Mouse (Mus musculus): Measurements from ENCODE around the gene Hltf.
"Not testable (repeated sequence)": the region's sequence is repeated elsewhere in the genome, so short reads cannot be mapped to it uniquely, and the experiment has no call there.

The Hltf gene

DNA sequence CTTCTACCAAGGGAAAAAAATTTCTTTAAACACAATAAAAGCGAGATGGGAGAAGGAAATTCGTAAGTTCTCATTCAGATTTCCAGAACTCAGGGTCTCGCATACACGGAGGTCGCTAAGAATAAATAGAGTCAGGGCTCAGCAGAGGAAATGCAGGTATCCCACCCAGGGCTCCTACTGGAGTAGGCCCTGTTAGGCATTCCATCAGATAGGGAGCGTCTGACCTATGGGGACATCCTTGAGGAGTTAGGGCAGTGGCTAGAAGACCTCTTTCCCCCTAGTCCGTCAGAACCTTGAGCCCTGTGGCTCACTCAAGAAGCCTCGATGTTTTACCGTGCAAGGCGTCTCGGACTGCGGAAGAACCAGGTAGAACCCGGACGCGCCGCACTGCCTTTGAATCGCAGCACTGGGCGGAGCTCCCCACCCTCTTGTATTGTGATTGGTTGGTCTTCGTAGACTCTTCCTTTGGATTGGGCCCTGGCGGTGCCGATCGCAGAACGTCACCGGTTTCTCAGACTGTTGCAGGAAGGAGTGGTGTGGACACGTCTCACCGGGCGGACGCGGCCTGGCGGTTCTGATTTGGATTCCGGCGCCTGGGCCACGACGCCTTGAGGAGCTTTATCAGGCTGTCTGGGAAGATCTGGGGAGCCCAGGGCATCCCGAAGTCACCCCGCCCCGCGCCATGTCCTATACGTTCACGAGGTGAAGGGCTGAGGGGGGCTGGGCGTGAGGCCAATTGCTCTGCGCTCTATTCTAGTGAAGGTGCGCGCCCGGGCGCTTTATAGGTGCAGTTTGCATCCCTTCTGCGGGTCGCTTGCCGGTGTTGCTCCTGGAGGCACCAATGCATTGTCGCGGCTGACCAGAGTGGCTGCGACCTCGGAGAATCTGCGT, at the start of gene Hltf:
Gene Hltf, plus strand, starts transcription at position 506 of the 891 bp plus-strand sequence.
- DNase-seq (ENCODE audit: low spot score): peak; percentile 95

DNA sequence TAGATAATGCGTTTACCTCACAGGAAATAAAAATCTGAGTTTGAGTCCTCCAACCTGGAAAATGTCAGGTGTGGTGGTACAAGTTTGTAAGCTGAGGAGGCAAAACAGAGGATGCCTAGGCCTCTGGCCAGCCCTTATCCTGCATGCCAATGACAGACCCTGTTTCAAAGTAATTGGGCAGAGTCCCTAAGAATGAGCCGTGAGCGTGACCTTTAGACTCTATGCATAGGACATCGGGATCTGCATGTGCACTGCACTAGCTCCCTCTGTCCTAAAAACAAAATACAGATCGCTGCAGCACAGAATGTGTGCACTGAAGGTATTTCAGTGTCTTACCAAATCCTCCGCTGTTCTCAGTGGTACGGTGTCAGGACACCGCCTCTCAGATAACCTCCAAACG, 47.1 kb upstream of the Hltf start:
- DNase-seq (ENCODE audit: low spot score): no peak

- not testable (repeated sequence) for DNase-seq (ENCODE audit: low spot score)
Measured at GRCm38 (mm10) chr3:20010905-20011304, 46.7 kb upstream of the Hltf start.

GRCm38 (mm10) chr3:20014454-20014853, 43.2 kb upstream of the Hltf start:
- no peak for DNase-seq (ENCODE audit: low spot score)

DNA sequence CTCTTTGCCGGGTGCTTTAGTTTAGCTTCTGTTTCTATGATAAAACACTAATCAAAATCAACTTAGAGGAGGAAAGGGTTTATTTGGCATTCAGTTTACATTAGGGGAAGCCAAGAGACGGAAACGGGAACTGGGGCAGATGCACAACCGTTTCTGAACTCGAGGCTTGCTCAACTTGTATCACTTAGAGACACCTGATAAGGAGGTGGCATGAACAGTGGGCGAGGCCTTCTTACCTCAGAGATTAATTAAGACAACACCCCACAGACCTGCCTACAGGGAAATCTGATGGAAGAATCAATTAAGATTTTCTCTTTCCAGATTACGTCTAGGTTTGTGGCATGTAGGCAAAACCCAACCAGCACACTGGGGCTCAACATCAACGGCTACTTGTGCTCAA, 39.5 kb upstream of the Hltf start:
- DNase-seq (ENCODE audit: low spot score): no peak

GRCm38 (mm10) chr3:20023832-20024231, 33.8 kb upstream of the Hltf start:
- no peak for DNase-seq (ENCODE audit: low spot score)

- DNase-seq (ENCODE audit: low spot score): no peak
Measured at GRCm38 (mm10) chr3:20026481-20026880, 31.1 kb upstream of the Hltf start.

DNA sequence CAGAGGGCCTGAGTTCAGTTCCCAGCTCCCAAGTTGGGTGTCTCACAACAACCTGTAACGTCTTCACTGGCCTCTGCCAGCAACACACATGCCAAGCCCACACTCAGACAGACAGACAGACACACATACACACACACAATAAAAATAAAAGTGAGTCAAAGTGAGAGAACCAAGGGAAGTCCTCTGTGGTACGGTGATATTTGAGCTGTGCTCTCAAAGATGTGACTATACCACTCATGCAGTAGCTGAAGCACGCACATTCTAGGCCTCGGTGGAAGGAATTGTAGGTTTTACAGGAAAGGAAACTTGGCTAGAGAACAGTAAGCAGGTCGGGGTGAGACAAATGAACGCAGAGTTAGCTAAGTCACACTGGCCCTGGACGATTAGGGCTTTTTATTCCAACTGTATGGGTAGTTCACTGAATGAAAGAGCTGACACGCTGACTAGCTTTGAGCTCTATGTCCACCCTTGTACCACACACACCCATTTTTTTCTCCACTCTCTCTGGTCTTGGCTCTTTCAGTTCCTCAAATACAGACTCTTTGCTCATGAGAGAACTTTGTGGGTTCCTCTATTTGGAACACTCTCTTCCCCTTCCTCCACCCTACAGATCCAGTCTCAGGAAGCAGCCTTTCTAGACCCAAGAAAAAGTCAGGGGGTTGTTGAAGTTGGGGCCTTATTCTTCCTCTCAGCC, 30.5 kb upstream of the Hltf start:
- DNase-seq (ENCODE audit: low spot score): no peak

DNA sequence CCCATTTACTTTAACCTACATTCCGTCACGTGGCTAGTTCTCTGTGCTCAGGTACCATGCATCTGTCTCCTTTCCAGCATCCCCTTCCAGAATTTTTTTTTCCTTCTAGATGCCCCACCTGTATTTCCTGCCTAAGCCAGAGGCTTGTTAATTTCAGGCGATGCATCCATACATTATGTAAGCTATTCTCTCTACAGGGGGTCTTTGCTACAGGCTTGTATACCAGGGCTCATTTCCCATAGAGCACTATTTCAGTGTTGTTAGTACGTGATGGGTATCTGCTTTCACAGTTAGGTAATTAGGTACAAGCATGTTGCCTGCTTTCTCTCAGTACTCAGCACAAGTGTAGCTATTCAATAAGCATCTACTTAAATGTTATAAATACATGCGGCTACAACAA, 29.8 kb upstream of the Hltf start:
- DNase-seq (ENCODE audit: low spot score): no peak

DNA sequence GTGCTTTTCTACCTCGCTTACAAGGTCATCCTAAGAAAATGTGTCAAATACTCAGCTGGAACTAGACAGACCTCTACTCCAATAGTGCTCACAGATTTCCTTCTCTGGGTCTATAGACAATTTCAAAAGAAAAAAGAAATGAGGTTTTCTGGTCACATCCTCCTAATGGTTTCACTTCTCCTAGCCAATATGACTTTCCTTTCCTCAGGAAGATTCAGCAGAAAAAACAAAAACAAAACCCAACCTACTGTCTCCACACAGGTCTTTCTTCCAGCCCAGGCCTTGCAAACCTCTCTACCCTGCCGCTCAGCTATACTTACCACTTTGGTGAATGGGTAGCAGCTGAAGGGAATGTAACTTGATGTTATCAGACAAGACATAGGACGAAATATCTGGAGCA, 29.0 kb upstream of the Hltf start:
- DNase-seq (ENCODE audit: low spot score): no peak

GRCm38 (mm10) chr3:20030807-20031206, 26.8 kb upstream of the Hltf start:
- no peak for DNase-seq (ENCODE audit: low spot score)

- no peak for DNase-seq (ENCODE audit: low spot score)
Measured at GRCm38 (mm10) chr3:20033761-20034718, 23.6 kb upstream of the Hltf start.

GRCm38 (mm10) chr3:20034719-20035404, 22.7 kb upstream of the Hltf start, which contains the start of gene Hps3:
Gene Hps3 (minus strand): TSS chr3:20035315.
- DNase-seq (ENCODE audit: low spot score): peak; percentile 91

DNA sequence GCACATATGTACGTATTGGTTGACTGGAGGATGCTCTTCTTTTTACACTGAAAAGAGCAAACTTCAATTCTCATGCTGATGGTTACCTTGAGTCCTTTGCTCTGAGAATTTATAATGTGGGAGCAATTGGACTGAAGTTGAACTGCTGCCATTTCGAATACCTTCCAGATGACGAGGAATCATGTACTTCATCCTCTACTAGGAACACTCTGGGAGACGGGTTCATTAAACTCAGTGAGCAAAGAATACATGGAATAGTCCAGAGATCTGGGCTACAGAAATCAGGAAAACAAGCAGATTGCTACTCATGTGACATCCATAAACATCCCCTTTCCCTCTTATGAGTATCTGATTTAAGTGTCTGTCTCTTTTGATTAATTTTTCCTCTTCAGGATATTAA, 21.5 kb upstream of the Hltf start:
- DNase-seq (ENCODE audit: low spot score): no peak

- not testable (repeated sequence) for DNase-seq (ENCODE audit: low spot score)
Measured at GRCm38 (mm10) chr3:20041461-20041860, 16.1 kb upstream of the Hltf start.

DNA sequence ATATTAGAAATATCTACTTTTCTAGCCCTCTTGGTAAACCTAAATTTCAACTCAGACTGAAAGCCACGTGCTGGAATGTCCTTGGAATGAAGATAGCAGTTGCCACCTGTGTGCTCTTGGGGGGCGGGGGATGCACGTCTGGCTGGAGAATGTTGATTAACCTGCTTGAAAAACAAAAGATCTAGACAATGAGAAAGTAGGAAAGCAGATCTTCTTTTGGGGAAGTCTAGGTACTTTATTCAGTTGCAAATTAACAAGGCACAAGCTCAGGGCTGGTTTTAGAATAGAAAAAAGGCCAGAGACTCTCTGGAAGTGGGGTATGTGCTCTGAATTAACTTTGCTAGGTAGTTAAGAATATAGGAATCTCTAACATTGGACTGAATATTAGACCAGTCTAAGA, 12.9 kb upstream of the Hltf start:
- DNase-seq (ENCODE audit: low spot score): not testable (repeated sequence)

GRCm38 (mm10) chr3:20058197-20058541, 558 bp downstream of the Hltf start:
- no peak for DNase-seq (ENCODE audit: low spot score)

- no peak for DNase-seq (ENCODE audit: low spot score)
Measured at GRCm38 (mm10) chr3:20076145-20077053, 18.8 kb downstream of the Hltf start.

GRCm38 (mm10) chr3:20082161-20082560, 24.6 kb downstream of the Hltf start:
- no peak for DNase-seq (ENCODE audit: low spot score)

GRCm38 (mm10) chr3:20103830-20104229, 46.2 kb downstream of the Hltf start:
- DNase-seq (ENCODE audit: low spot score): no peak

- no peak for DNase-seq (ENCODE audit: low spot score)
Measured at GRCm38 (mm10) chr3:20104318-20104717, 46.7 kb downstream of the Hltf start.
